9 mouse cellular contexts compared by ENCODE assay signal in the genomic region with DNA sequence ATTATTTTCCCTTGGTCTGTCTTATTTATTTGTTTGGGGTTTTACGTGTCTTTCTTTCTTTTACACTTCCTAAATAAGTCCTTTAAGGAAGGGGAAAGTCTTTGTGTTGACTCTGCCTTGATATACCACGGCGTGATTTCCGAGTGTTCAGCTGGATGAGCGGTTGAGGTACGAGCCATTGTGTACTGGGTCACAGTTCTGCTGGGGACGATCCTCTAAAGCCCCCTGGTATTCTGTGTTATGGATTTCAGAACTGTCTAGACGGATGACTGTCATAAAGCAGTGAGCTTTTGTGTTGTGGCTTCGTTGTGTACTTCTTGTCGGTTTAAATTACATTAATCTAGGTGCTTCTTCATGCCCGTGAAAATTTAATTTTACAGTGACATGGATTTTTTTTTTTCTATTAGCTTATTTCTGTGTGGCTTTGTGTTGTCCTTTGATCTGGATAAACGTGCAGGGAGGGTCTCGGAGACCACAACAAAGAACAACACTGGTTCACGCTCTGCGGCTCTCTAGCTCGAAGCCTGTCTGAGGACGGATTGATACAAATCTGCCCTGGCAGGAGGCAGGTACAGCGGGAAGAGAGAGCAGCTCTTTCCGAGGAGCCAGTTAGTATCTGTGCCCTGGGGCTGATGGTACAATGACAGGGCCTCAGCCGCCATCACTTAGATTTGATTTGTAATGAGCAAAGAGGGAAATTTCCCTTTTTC.
DNase-seq lines count a peak whose midpoint lies in the region; ATAC-seq lines count a peak whose summit lies in the region.
"Had no signal": no experiment of that assay in that cellular context is flagged by ENCODE, and none has a peak within 500 bp of the region (broad histone marks: within the 10 kb centered on the region; RNA-seq: fewer than 3 reads in every experiment).

No protein-coding gene starts in this region.

- H3K36me3 ChIP-seq in forebrain, embryonic 16.5 days (ENCODE audit: control insufficient read depth, insufficient read depth) = no peaks in the 10 kb centered on the region
- peaks cover 4% of the 10 kb centered on the region; the same call in 1 of the 2 replicates for H3K36me3 ChIP-seq in limb, embryonic 15.5 days
- no peaks in the 10 kb centered on the region for H3K36me3 ChIP-seq in stomach, embryonic 16.5 days (ENCODE audit: control insufficient read depth, insufficient read depth, low read length)
- H3K36me3 ChIP-seq: liver, embryonic 15.5 days had no signal

- no peaks in the 10 kb centered on the region for H3K9me3 ChIP-seq in forebrain, embryonic 16.5 days (ENCODE audit: control insufficient read depth, low read length)
- H3K9me3 ChIP-seq in limb, embryonic 15.5 days = no peaks in the 10 kb centered on the region
- H3K9me3 ChIP-seq in stomach, embryonic 16.5 days (replicated peaks; ENCODE audit: control insufficient read depth, low read length) = no peaks in the 10 kb centered on the region
- H3K9me3 ChIP-seq: liver, embryonic 15.5 days had no signal

- WGBS in forebrain, embryonic 16.5 days = 20% methylated on average over 20 of the region's 20 CpGs
- WGBS in limb, embryonic 15.5 days = 49% methylated on average over 20 of the region's 20 CpGs
- 63% methylated on average over 20 of the region's 20 CpGs for WGBS in stomach, embryonic 16.5 days

- H3K4me2 ChIP-seq in forebrain, embryonic 16.5 days (ENCODE audit: low read length) = peak overlapping the region; percentile 61
- H3K4me2 ChIP-seq in limb, embryonic 15.5 days = 0 out of 2 replicates have a peak overlapping the region, but pooled peaks have one; percentile 3
- H3K4me2 ChIP-seq in stomach, embryonic 16.5 days (ENCODE audit: low read depth, low read length) = peak overlapping the region; percentile 30

- peak overlapping the region; percentile 47 for H3K9ac ChIP-seq in forebrain, embryonic 16.5 days (replicated peaks; ENCODE audit: low read depth, low read length)
- no peak overlapping the region for H3K9ac ChIP-seq in limb, embryonic 15.5 days
- peak overlapping the region; percentile 53 for H3K9ac ChIP-seq in stomach, embryonic 16.5 days (ENCODE audit: low read length)
- H3K9ac ChIP-seq: liver, embryonic 15.5 days had no signal

- H3K4me1 ChIP-seq in forebrain, embryonic 16.5 days (replicated peaks; ENCODE audit: control insufficient read depth, insufficient read depth, low read length) = peaks cover 30% of the 10 kb centered on the region
- peaks cover 33% of the 10 kb centered on the region for H3K4me1 ChIP-seq in limb, embryonic 15.5 days
- peaks cover 12% of the 10 kb centered on the region for H3K4me1 ChIP-seq in stomach, embryonic 16.5 days (ENCODE audit: control insufficient read depth, insufficient read depth, low read length)
- H3K4me1 ChIP-seq: liver, embryonic 15.5 days had no signal

- 0 out of 2 replicates have a peak, but pooled peaks have one; percentile 14 for ATAC-seq in forebrain, embryonic 16.5 days
- no peak for ATAC-seq in limb, embryonic 15.5 days (ENCODE audit: insufficient number of reproducible peaks, low FRiP score, low TSS enrichment, low read depth)
- no peak for ATAC-seq in stomach, embryonic 16.5 days (ENCODE audit: insufficient read depth, low FRiP score)

- H3K27ac ChIP-seq in forebrain, embryonic 16.5 days (ENCODE audit: low read length) = no peak overlapping the region
- H3K27ac ChIP-seq in limb, embryonic 15.5 days = no peak overlapping the region
- no peak overlapping the region for H3K27ac ChIP-seq in stomach, embryonic 16.5 days (ENCODE audit: low read length)
- H3K27ac ChIP-seq: liver, embryonic 15.5 days had no signal

- peaks cover 2% of the 10 kb centered on the region; the same call in 1 of the 2 replicates for H3K27me3 ChIP-seq in forebrain, embryonic 16.5 days (replicated peaks; ENCODE audit: control insufficient read depth, insufficient read depth, low read length)
- no peaks in the 10 kb centered on the region for H3K27me3 ChIP-seq in limb, embryonic 15.5 days
- H3K27me3 ChIP-seq in stomach, embryonic 16.5 days (ENCODE audit: control insufficient read depth, insufficient read depth, low read length) = no peaks in the 10 kb centered on the region
- H3K27me3 ChIP-seq: liver, embryonic 15.5 days had no signal

- peak overlapping the region; percentile 28 for H3K4me3 ChIP-seq in forebrain, embryonic 16.5 days (replicated peaks; ENCODE audit: low read length)
- H3K4me3 ChIP-seq in limb, embryonic 15.5 days = no peak overlapping the region
- H3K4me3 ChIP-seq in stomach, embryonic 16.5 days (replicated peaks; ENCODE audit: low read length) = no peak overlapping the region
- H3K4me3 ChIP-seq: liver, embryonic 15.5 days had no signal

- DNase-seq in thymus, postnatal 14 days = peak; percentile 25
- DNase-seq in thymus, postnatal 25 days = no peak
- DNase-seq in frontal cortex, postnatal 14 days (ENCODE audit: low spot score in 2 of 2) = no peak
- DNase-seq in cerebellum, adult 9-10 months = no peak
- DNase-seq in urinary bladder, postnatal 14 days (ENCODE audit: low spot score) = no peak

Comparison
In these comparisons a context has a peak if more than half of its experiments do, and no peak if none do; other contexts are left out.
1. H3K4me2 ChIP-seq: peak in every context shown above with its lines; median percentile 61 in forebrain, embryonic 16.5 days; 30 in stomach, embryonic 16.5 days; 3 in limb, embryonic 15.5 days.